Mouse (Mus musculus) T-helper 17 cell (primary cell): ENCODE results near the gene Ppfia2.

ENCODE experiments used
- in situ Hi-C, 2 experiments: fragments of 300-600 bp; cut with MboI, MseI; formaldehyde crosslinking; loops; 1 replicate in 1 of 2; 2 replicates in 1 of 2; pipeline ENCODE4 v1.15.1; 2025; ENCODE audit warnings: high pct_unique_total_duplicates in 2 of 2

The Ppfia2 gene

GRCm38 (mm10) chr10:106652276-106652675 is 182.1 kb downstream of the Ppfia2 start:
- in situ Hi-C loops = no loop called here

- in situ Hi-C loops = no loop called here
These were observed 195.1 kb downstream of the Ppfia2 start for GRCm38 (mm10) chr10:106665221-106665620.

- in situ Hi-C loops = no loop called here
These were observed 200.0 kb downstream of the Ppfia2 start for GRCm38 (mm10) chr10:106670170-106670569.

- in situ Hi-C loops = no loop called here
These were observed 211.3 kb downstream of the Ppfia2 start for GRCm38 (mm10) chr10:106681395-106681794.

GRCm38 (mm10) chr10:106685519-106685918 is 215.4 kb downstream of the Ppfia2 start:
- in situ Hi-C loops = no loop called here

- in situ Hi-C loops = no loop called here
These were observed 249.8 kb downstream of the Ppfia2 start for GRCm38 (mm10) chr10:106719936-106720335.

- in situ Hi-C loops = loop anchor here in 1 of 2 experiments (10.0 kb wide), 1 partner anchor 303 kb away; no protein-coding TSS in a partner anchor
These were observed 262.1 kb downstream of the Ppfia2 start for GRCm38 (mm10) chr10:106732265-106732664.

GRCm38 (mm10) chr10:106736230-106737063 is 266.3 kb downstream of the Ppfia2 start:
- in situ Hi-C loops = loop anchor here in 1 of 2 experiments (10.0 kb wide), 1 partner anchor 298 kb away; no protein-coding TSS in a partner anchor

- in situ Hi-C loops = loop anchor here in 1 of 2 experiments (10.0 kb wide), 1 partner anchor 297 kb away; no protein-coding TSS in a partner anchor
These were observed 268.1 kb downstream of the Ppfia2 start for GRCm38 (mm10) chr10:106738190-106738589.

- in situ Hi-C loops = no loop called here
These were observed 274.8 kb downstream of the Ppfia2 start for GRCm38 (mm10) chr10:106744966-106745365.

GRCm38 (mm10) chr10:106761061-106761460 is 290.9 kb downstream of the Ppfia2 start:
- in situ Hi-C loops = no loop called here

- in situ Hi-C loops = no loop called here
These were observed 293.6 kb downstream of the Ppfia2 start for GRCm38 (mm10) chr10:106763785-106764184.

GRCm38 (mm10) chr10:106775571-106775970 is 305.4 kb downstream of the Ppfia2 start:
- in situ Hi-C loops = loop anchor here in 1 of 2 experiments (10.0 kb wide), 1 partner anchor 1321 kb away; no protein-coding TSS in a partner anchor

- in situ Hi-C loops = no loop called here
These were observed 345.3 kb downstream of the Ppfia2 start for GRCm38 (mm10) chr10:106815447-106815846.

GRCm38 (mm10) chr10:106818381-106818780 is 348.2 kb downstream of the Ppfia2 start:
- in situ Hi-C loops = no loop called here

- in situ Hi-C loops = no loop called here
These were observed 354.1 kb downstream of the Ppfia2 start for GRCm38 (mm10) chr10:106824215-106824614.

- in situ Hi-C loops = no loop called here
These were observed 368.3 kb downstream of the Ppfia2 start for GRCm38 (mm10) chr10:106838476-106838875.

- in situ Hi-C loops = no loop called here
These were observed 388.0 kb downstream of the Ppfia2 start for GRCm38 (mm10) chr10:106858106-106858505.

GRCm38 (mm10) chr10:106870233-106870632 is 400.1 kb downstream of the Ppfia2 start:
- in situ Hi-C loops = no loop called here

- in situ Hi-C loops = no loop called here
These were observed 401.7 kb downstream of the Ppfia2 start for GRCm38 (mm10) chr10:106871847-106872246.

GRCm38 (mm10) chr10:106872714-106873113 is 402.6 kb downstream of the Ppfia2 start:
- in situ Hi-C loops = no loop called here

GRCm38 (mm10) chr10:106881330-106881729 is 411.2 kb downstream of the Ppfia2 start:
- in situ Hi-C loops = no loop called here

- in situ Hi-C loops = no loop called here
These were observed 426.2 kb downstream of the Ppfia2 start for GRCm38 (mm10) chr10:106896351-106896750.
